Mouse (Mus musculus): ENCODE data around the gene Rnasek.

Gene Rnasek

GRCm38 (mm10) chr11:70235254-70235900 is 4.3 kb downstream of the Rnasek start:
- no peak for DNase-seq (ENCODE audit: low read depth)

- no peak for DNase-seq (ENCODE audit: low read depth)
Observed at GRCm38 (mm10) chr11:70234497-70234896, 5.1 kb downstream of the Rnasek start.

GRCm38 (mm10) chr11:70234037-70234436 is 5.6 kb downstream of the Rnasek start:
- no peak for DNase-seq (ENCODE audit: low read depth)

- DNase-seq (ENCODE audit: low read depth), result no peak
Observed at GRCm38 (mm10) chr11:70233016-70233415, 6.6 kb downstream of the Rnasek start.

- DNase-seq (ENCODE audit: low read depth), result no peak
Observed at GRCm38 (mm10) chr11:70232546-70232945, 7.1 kb downstream of the Rnasek start.

GRCm38 (mm10) chr11:70230239-70230727 is 9.4 kb downstream of the Rnasek start:
- DNase-seq (ENCODE audit: low read depth), result no peak

- no peak for DNase-seq (ENCODE audit: low read depth)
Observed at GRCm38 (mm10) chr11:70229260-70230010, 10.2 kb downstream of the Rnasek start, which contains the start of gene Bcl6b. Bcl6b (minus strand) TSS chr11:70229798.

GRCm38 (mm10) chr11:70228828-70229227 is 10.8 kb downstream of the Rnasek start:
- peak; percentile 87 for DNase-seq (ENCODE audit: low read depth)

GRCm38 (mm10) chr11:70227661-70228245 is 11.9 kb downstream of the Rnasek start:
- no peak for DNase-seq (ENCODE audit: low read depth)

- no peak for DNase-seq (ENCODE audit: low read depth)
Observed at GRCm38 (mm10) chr11:70227126-70227525, 12.5 kb downstream of the Rnasek start.

- no peak for DNase-seq (ENCODE audit: low read depth)
Observed at GRCm38 (mm10) chr11:70226602-70226890, 13.1 kb downstream of the Rnasek start.

GRCm38 (mm10) chr11:70225798-70226601 is 13.6 kb downstream of the Rnasek start:
- DNase-seq (ENCODE audit: low read depth), result no peak

- no peak for DNase-seq (ENCODE audit: low read depth)
Observed at GRCm38 (mm10) chr11:70223724-70224123, 15.9 kb downstream of the Rnasek start.

- DNase-seq (ENCODE audit: low read depth), result peak; percentile 65
Observed at GRCm38 (mm10) chr11:70221603-70222500, 17.8 kb downstream of the Rnasek start.

- peak; percentile 97 for DNase-seq (ENCODE audit: low read depth)
Observed at GRCm38 (mm10) chr11:70220731-70221602, 18.7 kb downstream of the Rnasek start, which contains the start of gene Slc16a13. Slc16a13 (minus strand) TSS chr11:70221064.

GRCm38 (mm10) chr11:70220323-70220722 is 19.3 kb downstream of the Rnasek start:
- no peak for DNase-seq (ENCODE audit: low read depth)

GRCm38 (mm10) chr11:70219873-70220272 is 19.8 kb downstream of the Rnasek start:
- DNase-seq (ENCODE audit: low read depth), result no peak

GRCm38 (mm10) chr11:70218741-70219470 is 20.7 kb downstream of the Rnasek start:
- no peak for DNase-seq (ENCODE audit: low read depth)

GRCm38 (mm10) chr11:70218039-70218438 is 21.6 kb downstream of the Rnasek start:
- DNase-seq (ENCODE audit: low read depth), result no peak

Measured in c-Kit-positive CD71-positive TER-119-negative erythroid progenitor cells, embryonic 14.5 days (primary cell).